Mouse (Mus musculus) liver, embryonic 11.5 days (tissue): ENCODE measurements around the gene Angptl7. TPM values are rescaled to one million over a fixed set of nuclear protein-coding genes. Genes with fewer than 3 reads are reported as not detected.

Source experiments
- ATAC-seq: fragments of 200-750 bp; cut with Nextera tagmentation; replicated peaks from 2 replicates; pipeline ENCODE4 v1.8.0; 2017; ENCODE audit warnings: moderate number of reproducible peaks, mild to moderate bottlenecking, moderate TSS enrichment, moderate library complexity; ENCODE audit not compliant: low FRiP score
- DNase-seq: peaks from one replicate; pipeline ENCODE4 v3.0.0-alpha.2; 2017; ENCODE audit warnings: low spot score
- H3K27ac ChIP-seq: fragments of 300-500 bp; sonication (generic); 2 replicates; pipeline ENCODE4 v1.5.1; 2014; ENCODE audit warnings: mild to moderate bottlenecking, low read depth, low read length, control low read depth
- H3K27me3 ChIP-seq: fragments of 300-500 bp; sonication (generic); replicated peaks from 2 replicates; pipeline ENCODE4 v1.6.1; 2014; ENCODE audit warnings: low read length, mixed read lengths; ENCODE audit not compliant: control insufficient read depth, insufficient read depth
- H3K36me3 ChIP-seq: fragments of 300-500 bp; sonication (generic); 2 replicates; pipeline ENCODE4 v1.6.1; 2014; ENCODE audit warnings: mild to moderate bottlenecking, low read length, moderate library complexity, mixed read lengths; ENCODE audit not compliant: control insufficient read depth, insufficient read depth
- H3K4me1 ChIP-seq: fragments of 300-500 bp; sonication (generic); replicated peaks from 2 replicates; pipeline ENCODE4 v1.6.1; 2014; ENCODE audit warnings: low read length, mixed read lengths; ENCODE audit not compliant: control insufficient read depth, insufficient read depth
- H3K4me2 ChIP-seq: fragments of 300-500 bp; sonication (generic); 2 replicates; pipeline ENCODE4 v1.6.1; 2014; ENCODE audit warnings: mild to moderate bottlenecking, control low read depth, moderate library complexity
- H3K4me3 ChIP-seq: fragments of 300-500 bp; sonication (generic); 2 replicates; pipeline ENCODE4 v1.5.1; 2014; ENCODE audit warnings: low read depth, low read length, control low read depth
- H3K9ac ChIP-seq: fragments of 300-500 bp; sonication (generic); 2 replicates; pipeline ENCODE4 v1.6.1; 2014; ENCODE audit warnings: low read depth, low read length, control low read depth
- H3K9me3 ChIP-seq: fragments of 300-500 bp; sonication (generic); 2 replicates; pipeline ENCODE4 v1.6.1; 2016; ENCODE audit warnings: low read length, inconsistent platforms, mixed read lengths; ENCODE audit not compliant: control insufficient read depth
- WGBS: fragments of 180-500 bp; shearing (Covaris S2); extraction: QIAGEN DNeasy Blood & Tissue Kit; methylation state at CpG from one replicate; pipeline ENCODE4 v1.1.7; 2014; 5-methylcytosine and 5-hydroxymethylcytosine counted together
- polyA plus RNA-seq: library from polyadenylated mRNA; unstranded; fragments of >200 nt; fragmentation: Nextera tagmentation; extraction: Ambion mirVana; gene quantifications from 2 replicates; pipeline ENCODE4 v1.2.1, GENCODE M21; 2014

Gene Angptl7
- polyA plus RNA-seq, 1 experiment from 2014 or later = 0.92 TPM

- WGBS = 87% methylated on average over 10 of the region's 10 CpGs
- Histone ChIP-seq H3K36me3 (peaks cover 22% of the 10 kb centered on the region), H3K9ac (no peak overlapping the region), H3K4me1 (no peaks in the 10 kb centered on the region), H3K4me3 (no peak overlapping the region), H3K27me3 (no peaks in the 10 kb centered on the region), H3K27ac (no peak overlapping the region), H3K9me3 (no peaks in the 10 kb centered on the region), H3K4me2 (no peak overlapping the region)
- DNase-seq (no peak), ATAC-seq (no peak)
These were observed 27.1 kb upstream of the Angptl7 start for GRCm38 (mm10) chr4:148527158-148527910.

- ATAC-seq = no peak
- H3K27me3 ChIP-seq = no peaks in the 10 kb centered on the region
- H3K4me1 ChIP-seq = no peaks in the 10 kb centered on the region
- no peak for DNase-seq
- H3K4me2 ChIP-seq = no peak overlapping the region
- H3K36me3 ChIP-seq = peaks cover 24% of the 10 kb centered on the region; the same call in 1 of the 2 replicates
- no peaks in the 10 kb centered on the region for H3K9me3 ChIP-seq
- 80% methylated on average over 7 of the region's 7 CpGs for WGBS
- H3K27ac ChIP-seq = no peak overlapping the region
- H3K9ac ChIP-seq = no peak overlapping the region
- H3K4me3 ChIP-seq = no peak overlapping the region
These were observed 23.3 kb upstream of the Angptl7 start for GRCm38 (mm10) chr4:148523538-148523937.

- H3K4me1 ChIP-seq = no peaks in the 10 kb centered on the region
- WGBS = 72% methylated on average over 5 of the region's 5 CpGs
- no peak overlapping the region for H3K9ac ChIP-seq
- H3K36me3 ChIP-seq = peaks cover 24% of the 10 kb centered on the region
- no peaks in the 10 kb centered on the region for H3K9me3 ChIP-seq
- ATAC-seq (no peak), DNase-seq (no peak)
- no peaks in the 10 kb centered on the region for H3K27me3 ChIP-seq
- H3K27ac ChIP-seq = no peak overlapping the region
- no peak overlapping the region for H3K4me2 ChIP-seq
- H3K4me3 ChIP-seq = no peak overlapping the region
These were observed 18.1 kb upstream of the Angptl7 start for GRCm38 (mm10) chr4:148518235-148518795.

- no peak for DNase-seq
- no peak overlapping the region for H3K4me3 ChIP-seq
- no peak overlapping the region for H3K4me2 ChIP-seq
- H3K9ac ChIP-seq = no peak overlapping the region
- H3K4me1 ChIP-seq = no peaks in the 10 kb centered on the region
- no peak overlapping the region for H3K27ac ChIP-seq
- H3K27me3 ChIP-seq = no peaks in the 10 kb centered on the region
- H3K9me3 ChIP-seq = no peaks in the 10 kb centered on the region
- peaks cover 24% of the 10 kb centered on the region for H3K36me3 ChIP-seq
- WGBS = 65% methylated on average over 4 of the region's 4 CpGs
- ATAC-seq = no peak
These were observed 17.5 kb upstream of the Angptl7 start for GRCm38 (mm10) chr4:148517809-148518208.

GRCm38 (mm10) chr4:148515313-148515712 lies 15.1 kb upstream of the Angptl7 start:
- ATAC-seq (no peak), DNase-seq (no peak)
- H3K4me1 ChIP-seq = no peaks in the 10 kb centered on the region
- 95% methylated on average over 2 of the region's 2 CpGs for WGBS
- H3K27me3 ChIP-seq = no peaks in the 10 kb centered on the region
- H3K9me3 ChIP-seq = no peaks in the 10 kb centered on the region
- peaks cover 22% of the 10 kb centered on the region for H3K36me3 ChIP-seq
- H3K9ac ChIP-seq = no peak overlapping the region
- no peak overlapping the region for H3K4me3 ChIP-seq
- H3K4me2 ChIP-seq = no peak overlapping the region
- no peak overlapping the region for H3K27ac ChIP-seq

- no peak overlapping the region for H3K27ac ChIP-seq
- H3K4me2 ChIP-seq = no peak overlapping the region
- 80% methylated on average over 6 of the region's 6 CpGs for WGBS
- peaks cover 24% of the 10 kb centered on the region for H3K36me3 ChIP-seq
- H3K4me1 ChIP-seq = no peaks in the 10 kb centered on the region
- no peak for DNase-seq
- no peak for ATAC-seq
- H3K27me3 ChIP-seq = no peaks in the 10 kb centered on the region
- H3K9me3 ChIP-seq = no peaks in the 10 kb centered on the region
- H3K9ac ChIP-seq = no peak overlapping the region
- H3K4me3 ChIP-seq = no peak overlapping the region
These were observed 12.8 kb upstream of the Angptl7 start for GRCm38 (mm10) chr4:148513021-148513559.

- Histone ChIP-seq H3K9ac (no peak overlapping the region), H3K27ac (no peak overlapping the region), H3K4me2 (no peak overlapping the region), H3K27me3 (no peaks in the 10 kb centered on the region), H3K4me1 (no peaks in the 10 kb centered on the region), H3K9me3 (no peaks in the 10 kb centered on the region), H3K4me3 (no peak overlapping the region), H3K36me3 (peaks cover 23% of the 10 kb centered on the region)
- ATAC-seq = no peak
- 88% methylated on average over 4 of the region's 4 CpGs for WGBS
- no peak for DNase-seq
These were observed 11.1 kb upstream of the Angptl7 start for GRCm38 (mm10) chr4:148511334-148511733.

- WGBS = 83% methylated on average over 4 of the region's 4 CpGs
- ATAC-seq (no peak), DNase-seq (no peak)
- Histone ChIP-seq H3K9ac (no peak overlapping the region), H3K4me3 (no peak overlapping the region), H3K36me3 (peaks cover 21% of the 10 kb centered on the region), H3K9me3 (no peaks in the 10 kb centered on the region), H3K27me3 (no peaks in the 10 kb centered on the region), H3K4me2 (no peak overlapping the region), H3K4me1 (no peaks in the 10 kb centered on the region), H3K27ac (no peak overlapping the region)
These were observed 10.4 kb upstream of the Angptl7 start for GRCm38 (mm10) chr4:148510691-148511090.
